Mouse (Mus musculus) liver, embryonic 12.5 days (tissue): ENCODE results near the gene Zdhhc12. TPM values are rescaled to one million over a fixed set of nuclear protein-coding genes. Genes with fewer than 3 reads are reported as not detected.
"Not testable (repeated sequence)": the region's sequence is repeated elsewhere in the genome, so short reads cannot be mapped to it uniquely, and the experiment has no call there.

Experiments
- ATAC-seq: fragments of 200-750 bp; cut with Nextera tagmentation; 2 replicates; pipeline ENCODE4 v1.8.0; 2017; ENCODE audit warnings: moderate number of reproducible peaks, mild to moderate bottlenecking, moderate library complexity
- H3K27ac ChIP-seq: fragments of 300-500 bp; sonication (generic); 2 replicates; pipeline ENCODE4 v1.5.1; 2016; ENCODE audit warnings: mild to moderate bottlenecking
- H3K27me3 ChIP-seq: fragments of 300-500 bp; sonication (generic); replicated peaks from 2 replicates; pipeline ENCODE4 v1.6.1; 2016; ENCODE audit warnings: mild to moderate bottlenecking, moderate library complexity
- H3K36me3 ChIP-seq: fragments of 300-500 bp; sonication (generic); 2 replicates; pipeline ENCODE4 v1.6.1; 2016; ENCODE audit warnings: mild to moderate bottlenecking, moderate library complexity
- H3K4me1 ChIP-seq: fragments of 300-500 bp; sonication (generic); 2 replicates; pipeline ENCODE4 v1.6.1; 2016
- H3K4me2 ChIP-seq: fragments of 300-500 bp; sonication (generic); 2 replicates; pipeline ENCODE4 v1.6.1; 2016; ENCODE audit warnings: mild to moderate bottlenecking, moderate library complexity
- H3K4me3 ChIP-seq: fragments of 300-500 bp; sonication (generic); 2 replicates; pipeline ENCODE4 v1.5.1; 2016; ENCODE audit warnings: mild to moderate bottlenecking, moderate library complexity
- H3K9ac ChIP-seq: fragments of 300-500 bp; sonication (generic); 2 replicates; pipeline ENCODE4 v1.6.1; 2016; ENCODE audit warnings: mild to moderate bottlenecking, moderate library complexity
- H3K9me3 ChIP-seq: fragments of 300-500 bp; sonication (generic); replicated peaks from 2 replicates; pipeline ENCODE4 v1.6.1; 2016; ENCODE audit warnings: mild to moderate bottlenecking, moderate library complexity
- WGBS: fragments of 180-500 bp; shearing (Covaris S2); methylation state at CpG from one replicate; pipeline ENCODE4 v1.1.7; 2016; ENCODE audit not compliant: insufficient replicate concordance; 5-methylcytosine and 5-hydroxymethylcytosine counted together
- polyA plus RNA-seq: library from polyadenylated mRNA; unstranded; fragments of >200 nt; fragmentation: Nextera tagmentation; extraction: Ambion mirVana; gene quantifications from 2 replicates; pipeline ENCODE4 v1.2.1, GENCODE M21; 2016

Zdhhc12 gene
- 29.7 and 31.0 TPM in 2 replicates for polyA plus RNA-seq

- peak within 1 kb of the TSS; percentile 78 for H3K27ac ChIP-seq
- H3K27me3 ChIP-seq: no peaks in the 10 kb centered on the region
- H3K36me3 ChIP-seq: peaks cover 39% of the 10 kb centered on the region
- H3K4me1 ChIP-seq: peaks cover 31% of the 10 kb centered on the region
- peak within 1 kb of the TSS; percentile 90 for H3K4me2 ChIP-seq
- under 1% methylated on average over 44 of the region's 51 CpGs for WGBS
- H3K9ac ChIP-seq: peak within 1 kb of the TSS; percentile 87
- H3K9me3 ChIP-seq: no peaks in the 10 kb centered on the region
- peak within 1 kb of the TSS; percentile 77 for H3K4me3 ChIP-seq
- ATAC-seq: peak; percentile 98
Observed at GRCm38 (mm10) chr2:30093471-30094207, at the start of gene Zdhhc12. Gene Zdhhc12 (minus strand): TSS chr2:30093648.

- not testable (repeated sequence) for H3K27me3 ChIP-seq, H3K4me2 ChIP-seq, H3K9ac ChIP-seq, H3K4me3 ChIP-seq, H3K27ac ChIP-seq, ATAC-seq, H3K9me3 ChIP-seq
- Histone ChIP-seq H3K4me1 (peaks cover 24% of the 10 kb centered on the region), H3K36me3 (peaks cover 88% of the 10 kb centered on the region)
- 79% methylated on average over 4 of the region's 4 CpGs for WGBS
Observed at GRCm38 (mm10) chr2:30140021-30140420, 46.6 kb upstream of the Zdhhc12 start.

- Histone ChIP-seq H3K4me3 (no peak overlapping the region), H3K4me2 (peak overlapping the region; percentile 34; the same call in 1 of the 2 replicates), H3K36me3 (peaks cover 52% of the 10 kb centered on the region), H3K27me3 (no peaks in the 10 kb centered on the region), H3K27ac (0 out of 2 replicates have a peak overlapping the region, but pooled peaks have one; percentile 26), H3K9me3 (no peaks in the 10 kb centered on the region), H3K4me1 (peaks cover 48% of the 10 kb centered on the region), H3K9ac (no peak overlapping the region)
- ATAC-seq: no peak
- WGBS: 50% methylated on average over 10 of the region's 10 CpGs
Observed at GRCm38 (mm10) chr2:30136458-30136857, 43.0 kb upstream of the Zdhhc12 start.

GRCm38 (mm10) chr2:30134928-30135620 lies 41.6 kb upstream of the Zdhhc12 start:
- peak overlapping the region; percentile 86 for H3K9ac ChIP-seq
- ATAC-seq: no peak
- peak overlapping the region; percentile 80 for H3K4me3 ChIP-seq
- peaks cover 38% of the 10 kb centered on the region for H3K36me3 ChIP-seq
- H3K27me3 ChIP-seq: no peaks in the 10 kb centered on the region
- no peaks in the 10 kb centered on the region for H3K9me3 ChIP-seq
- peaks cover 48% of the 10 kb centered on the region for H3K4me1 ChIP-seq
- H3K27ac ChIP-seq: peak overlapping the region; percentile 93
- H3K4me2 ChIP-seq: peak overlapping the region; percentile 87
- WGBS: 52% methylated on average over 10 of the region's 10 CpGs

- Histone ChIP-seq H3K27me3 (no peaks in the 10 kb centered on the region), H3K27ac (peak overlapping the region; percentile 93), H3K4me3 (peak overlapping the region; percentile 80), H3K36me3 (peaks cover 36% of the 10 kb centered on the region), H3K4me2 (peak overlapping the region; percentile 87), H3K9me3 (no peaks in the 10 kb centered on the region), H3K4me1 (peaks cover 50% of the 10 kb centered on the region), H3K9ac (peak overlapping the region; percentile 86)
- 13% methylated on average over 6 of the region's 6 CpGs for WGBS
- ATAC-seq: no peak
Observed at GRCm38 (mm10) chr2:30134378-30134711, 40.9 kb upstream of the Zdhhc12 start.

- peak within 1 kb of the TSS; percentile 80 for H3K4me3 ChIP-seq
- ATAC-seq: peak; percentile 94
- peaks cover 33% of the 10 kb centered on the region for H3K36me3 ChIP-seq
- peak within 1 kb of the TSS; percentile 93 for H3K27ac ChIP-seq
- peak within 1 kb of the TSS; percentile 86 for H3K9ac ChIP-seq
- H3K9me3 ChIP-seq: no peaks in the 10 kb centered on the region
- peaks cover 50% of the 10 kb centered on the region for H3K4me1 ChIP-seq
- H3K4me2 ChIP-seq: peak within 1 kb of the TSS; percentile 87
- no peaks in the 10 kb centered on the region for H3K27me3 ChIP-seq
- WGBS: under 1% methylated on average over 45 of the region's 46 CpGs
Observed at GRCm38 (mm10) chr2:30133613-30134377, 40.3 kb upstream of the Zdhhc12 start, which contains the start of gene Tbc1d13. Gene Tbc1d13 (plus strand): TSS chr2:30133746.

- peak; percentile 43 for ATAC-seq
- Histone ChIP-seq H3K27me3 (no peaks in the 10 kb centered on the region), H3K4me1 (peaks cover 50% of the 10 kb centered on the region), H3K4me3 (peak overlapping the region; percentile 80), H3K9ac (peak overlapping the region; percentile 86), H3K9me3 (no peaks in the 10 kb centered on the region), H3K4me2 (peak overlapping the region; percentile 87), H3K36me3 (peaks cover 25% of the 10 kb centered on the region), H3K27ac (peak overlapping the region; percentile 93)
- 33% methylated on average over 16 of the region's 16 CpGs for WGBS
Observed at GRCm38 (mm10) chr2:30132801-30133612, 39.6 kb upstream of the Zdhhc12 start.

- H3K9me3 ChIP-seq, H3K9ac ChIP-seq, H3K27ac ChIP-seq, H3K27me3 ChIP-seq, H3K36me3 ChIP-seq, H3K4me3 ChIP-seq, ATAC-seq, H3K4me2 ChIP-seq: not testable (repeated sequence)
- WGBS: 74% methylated on average over 5 of the region's 5 CpGs
- peaks cover 38% of the 10 kb centered on the region for H3K4me1 ChIP-seq
Observed at GRCm38 (mm10) chr2:30131240-30131639, 37.8 kb upstream of the Zdhhc12 start.

- H3K27ac ChIP-seq: no peak overlapping the region
- no peak for ATAC-seq
- H3K36me3 ChIP-seq: no peaks in the 10 kb centered on the region; the same call in 1 of the 2 replicates
- H3K4me3 ChIP-seq: no peak overlapping the region
- H3K4me2 ChIP-seq: no peak overlapping the region
- H3K4me1 ChIP-seq: peaks cover 30% of the 10 kb centered on the region
- no peak overlapping the region for H3K9ac ChIP-seq
- no peaks in the 10 kb centered on the region for H3K27me3 ChIP-seq
- WGBS: 71% methylated on average over 4 of the region's 4 CpGs
- no peaks in the 10 kb centered on the region for H3K9me3 ChIP-seq
Observed at GRCm38 (mm10) chr2:30130156-30130555, 36.7 kb upstream of the Zdhhc12 start.

GRCm38 (mm10) chr2:30128789-30129188 lies 35.3 kb upstream of the Zdhhc12 start:
- Histone ChIP-seq H3K9me3 (no peaks in the 10 kb centered on the region), H3K4me3 (no peak overlapping the region), H3K36me3 (no peaks in the 10 kb centered on the region), H3K4me1 (peaks cover 25% of the 10 kb centered on the region), H3K27ac (no peak overlapping the region), H3K27me3 (no peaks in the 10 kb centered on the region), H3K4me2 (no peak overlapping the region), H3K9ac (no peak overlapping the region)
- no peak for ATAC-seq
- 24% methylated on average over 2 of the region's 2 CpGs for WGBS
